Mouse (Mus musculus): Measurements from ENCODE around the gene Spryd3. TPM values are rescaled to one million over a fixed set of nuclear protein-coding genes. Genes with fewer than 3 reads are reported as not detected.

Gene Spryd3
- polyA plus RNA-seq, 1 experiment from 2014 or later = 12.1 TPM

DNA sequence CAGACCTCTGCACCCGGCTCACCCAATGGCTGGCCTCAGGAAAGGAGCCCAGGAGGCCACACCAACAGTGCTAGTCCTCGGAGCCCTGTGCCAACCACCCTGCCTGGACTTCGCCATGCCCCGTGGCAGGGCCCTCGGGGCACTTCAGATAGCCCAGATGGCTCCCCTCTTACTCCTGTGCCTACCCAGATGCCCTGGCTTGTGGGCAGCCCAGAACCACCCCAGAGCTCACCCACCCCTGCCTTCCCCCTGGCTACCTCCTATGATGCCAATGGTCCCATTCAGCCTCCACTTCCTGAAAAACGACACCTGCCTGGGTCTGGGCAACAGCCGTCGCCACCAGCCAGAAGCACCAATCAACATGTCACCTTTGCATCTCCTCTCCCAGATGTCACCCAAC, 23.2 kb downstream of the Spryd3 start:
- H3K4me1 ChIP-seq (replicated peaks; ENCODE audit: control insufficient read depth, insufficient read depth, low read length) = 0 out of 2 replicates have a peak, but pooled peaks cover under 1% of the 10 kb centered on the region
- no peaks in the 10 kb centered on the region for H3K36me3 ChIP-seq (ENCODE audit: control insufficient read depth, insufficient read depth, low read length)
- no peak for ATAC-seq (replicated peaks; ENCODE audit: low FRiP score)
- H3K27ac ChIP-seq (ENCODE audit: low read depth, low read length) = no peak overlapping the region
- DNase-seq (ENCODE audit: low spot score) = no peak
- 80% methylated on average over 8 of the region's 8 CpGs for WGBS
- H3K4me3 ChIP-seq (ENCODE audit: low read depth, low read length) = no peak overlapping the region
- no peaks in the 10 kb centered on the region for H3K9me3 ChIP-seq (ENCODE audit: control insufficient read depth, low read length)
- H3K4me2 ChIP-seq (ENCODE audit: low read depth, low read length, severe bottlenecking) = no peak overlapping the region
- no peak overlapping the region for H3K9ac ChIP-seq (ENCODE audit: low read length)
- H3K27me3 ChIP-seq (ENCODE audit: control insufficient read depth, insufficient read depth, low read length) = peaks cover 2% of the 10 kb centered on the region

DNA sequence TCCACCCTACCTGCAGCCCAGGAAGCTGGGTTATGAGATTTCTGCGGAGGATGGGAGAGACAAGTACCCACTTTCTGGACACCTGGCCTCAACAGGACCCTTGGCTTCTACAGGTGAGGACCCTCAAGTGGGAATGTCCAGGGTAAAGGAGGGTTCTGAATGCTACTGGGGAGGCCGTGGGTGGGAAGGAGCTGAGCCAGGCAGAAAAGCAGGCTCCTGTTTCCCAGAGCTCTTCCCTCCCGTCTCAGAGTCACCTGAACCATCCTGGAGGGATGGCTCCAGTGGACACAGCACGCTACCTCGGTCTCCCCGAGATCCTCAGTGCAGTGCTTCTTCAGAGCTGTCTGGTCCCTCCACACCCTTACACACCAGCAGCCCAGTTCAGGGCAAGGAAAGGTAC, 23.9 kb downstream of the Spryd3 start:
- WGBS = 89% methylated on average over 6 of the region's 6 CpGs

DNA sequence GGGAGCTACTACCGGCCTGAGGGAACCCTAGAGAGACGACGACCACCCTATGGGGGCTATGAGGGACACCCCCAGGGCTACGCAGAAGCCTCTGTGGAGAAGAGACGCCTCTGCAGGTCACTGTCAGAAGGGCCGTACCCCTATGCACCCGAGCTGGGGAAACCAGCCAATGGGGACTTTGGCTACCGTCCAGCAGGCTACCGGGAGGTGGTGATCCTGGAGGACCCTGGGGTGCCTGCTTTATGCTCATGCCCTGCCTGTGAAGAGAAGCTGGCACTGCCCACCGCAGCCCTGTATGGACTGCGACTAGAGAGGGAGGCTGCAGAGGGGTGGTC, 24.6 kb downstream of the Spryd3 start:
- ATAC-seq (replicated peaks; ENCODE audit: low FRiP score) (no peak), DNase-seq (ENCODE audit: low spot score) (no peak)
- no peak overlapping the region for H3K4me3 ChIP-seq (ENCODE audit: low read depth, low read length)
- WGBS = 82% methylated on average over 11 of the region's 11 CpGs
- 0 out of 2 replicates have a peak, but pooled peaks cover 7% of the 10 kb centered on the region for H3K4me1 ChIP-seq (replicated peaks; ENCODE audit: control insufficient read depth, insufficient read depth, low read length)
- peaks cover 14% of the 10 kb centered on the region for H3K27me3 ChIP-seq (ENCODE audit: control insufficient read depth, insufficient read depth, low read length)
- no peak overlapping the region for H3K9ac ChIP-seq (ENCODE audit: low read length)
- H3K36me3 ChIP-seq (ENCODE audit: control insufficient read depth, insufficient read depth, low read length) = no peaks in the 10 kb centered on the region
- H3K4me2 ChIP-seq (ENCODE audit: low read depth, low read length, severe bottlenecking) = no peak overlapping the region
- H3K9me3 ChIP-seq (ENCODE audit: control insufficient read depth, low read length) = no peaks in the 10 kb centered on the region
- H3K27ac ChIP-seq (ENCODE audit: low read depth, low read length) = no peak overlapping the region

More for the DNA sequence above, 23.9 kb downstream of the Spryd3 start:
- Histone ChIP-seq H3K27me3 (ENCODE audit: control insufficient read depth, insufficient read depth, low read length) (peaks cover 8% of the 10 kb centered on the region), H3K9me3 (ENCODE audit: control insufficient read depth, low read length) (no peaks in the 10 kb centered on the region), H3K4me3 (ENCODE audit: low read depth, low read length) (no peak overlapping the region), H3K27ac (ENCODE audit: low read depth, low read length) (no peak overlapping the region), H3K9ac (ENCODE audit: low read length) (no peak overlapping the region), H3K36me3 (ENCODE audit: control insufficient read depth, insufficient read depth, low read length) (no peaks in the 10 kb centered on the region), H3K4me1 (replicated peaks; ENCODE audit: control insufficient read depth, insufficient read depth, low read length) (0 out of 2 replicates have a peak, but pooled peaks cover 6% of the 10 kb centered on the region), H3K4me2 (ENCODE audit: low read depth, low read length, severe bottlenecking) (no peak overlapping the region)
- ATAC-seq (replicated peaks; ENCODE audit: low FRiP score) (no peak), DNase-seq (ENCODE audit: low spot score) (no peak)

- Histone ChIP-seq H3K4me1 (replicated peaks; ENCODE audit: control insufficient read depth, insufficient read depth, low read length) (0 out of 2 replicates have a peak, but pooled peaks cover 9% of the 10 kb centered on the region), H3K36me3 (ENCODE audit: control insufficient read depth, insufficient read depth, low read length) (no peaks in the 10 kb centered on the region), H3K27ac (ENCODE audit: low read depth, low read length) (no peak overlapping the region), H3K9ac (ENCODE audit: low read length) (no peak overlapping the region), H3K4me3 (ENCODE audit: low read depth, low read length) (no peak overlapping the region), H3K27me3 (ENCODE audit: control insufficient read depth, insufficient read depth, low read length) (peaks cover 20% of the 10 kb centered on the region), H3K9me3 (ENCODE audit: control insufficient read depth, low read length) (no peaks in the 10 kb centered on the region), H3K4me2 (ENCODE audit: low read depth, low read length, severe bottlenecking) (no peak overlapping the region)
- DNase-seq (ENCODE audit: low spot score) = no peak
- ATAC-seq (replicated peaks; ENCODE audit: low FRiP score) = no peak
- WGBS = 80% methylated on average over 29 of the region's 29 CpGs
Measured at GRCm38 (mm10) chr15:102110701-102111494, 25.1 kb downstream of the Spryd3 start.

- Histone ChIP-seq H3K4me1 (replicated peaks; ENCODE audit: control insufficient read depth, insufficient read depth, low read length) (0 out of 2 replicates have a peak, but pooled peaks cover 9% of the 10 kb centered on the region), H3K9me3 (ENCODE audit: control insufficient read depth, low read length) (no peaks in the 10 kb centered on the region), H3K4me3 (ENCODE audit: low read depth, low read length) (no peak overlapping the region), H3K27ac (ENCODE audit: low read depth, low read length) (no peak overlapping the region), H3K36me3 (ENCODE audit: control insufficient read depth, insufficient read depth, low read length) (no peaks in the 10 kb centered on the region), H3K9ac (ENCODE audit: low read length) (no peak overlapping the region), H3K27me3 (ENCODE audit: control insufficient read depth, insufficient read depth, low read length) (peaks cover 24% of the 10 kb centered on the region), H3K4me2 (ENCODE audit: low read depth, low read length, severe bottlenecking) (no peak overlapping the region)
- ATAC-seq (replicated peaks; ENCODE audit: low FRiP score) (no peak), DNase-seq (ENCODE audit: low spot score) (no peak)
- 93% methylated on average over 7 of the region's 7 CpGs for WGBS
Measured at GRCm38 (mm10) chr15:102110271-102110670, 25.8 kb downstream of the Spryd3 start.

- no peak overlapping the region for H3K27ac ChIP-seq (ENCODE audit: low read depth, low read length)
- no peak overlapping the region for H3K4me2 ChIP-seq (ENCODE audit: low read depth, low read length, severe bottlenecking)
- H3K9me3 ChIP-seq (ENCODE audit: control insufficient read depth, low read length) = no peaks in the 10 kb centered on the region
- H3K4me3 ChIP-seq (ENCODE audit: low read depth, low read length) = no peak overlapping the region
- H3K4me1 ChIP-seq (replicated peaks; ENCODE audit: control insufficient read depth, insufficient read depth, low read length) = peaks cover 11% of the 10 kb centered on the region
- 50% methylated on average over 18 of the region's 18 CpGs for WGBS
- H3K27me3 ChIP-seq (ENCODE audit: control insufficient read depth, insufficient read depth, low read length) = peaks cover 26% of the 10 kb centered on the region
- H3K9ac ChIP-seq (ENCODE audit: low read length) = no peak overlapping the region
- DNase-seq (ENCODE audit: low spot score) = peak; percentile 87
- ATAC-seq (replicated peaks; ENCODE audit: low FRiP score) = no peak
- H3K36me3 ChIP-seq (ENCODE audit: control insufficient read depth, insufficient read depth, low read length) = no peaks in the 10 kb centered on the region
Measured at GRCm38 (mm10) chr15:102108651-102109525, 27.1 kb downstream of the Spryd3 start.

- ATAC-seq (replicated peaks; ENCODE audit: low FRiP score) = no peak
- Histone ChIP-seq H3K4me2 (ENCODE audit: low read depth, low read length, severe bottlenecking) (no peak overlapping the region), H3K27me3 (ENCODE audit: control insufficient read depth, insufficient read depth, low read length) (peaks cover 26% of the 10 kb centered on the region), H3K4me1 (replicated peaks; ENCODE audit: control insufficient read depth, insufficient read depth, low read length) (peaks cover 20% of the 10 kb centered on the region), H3K9ac (ENCODE audit: low read length) (no peak overlapping the region), H3K4me3 (ENCODE audit: low read depth, low read length) (no peak overlapping the region), H3K27ac (ENCODE audit: low read depth, low read length) (no peak overlapping the region), H3K36me3 (ENCODE audit: control insufficient read depth, insufficient read depth, low read length) (no peaks in the 10 kb centered on the region), H3K9me3 (ENCODE audit: control insufficient read depth, low read length) (no peaks in the 10 kb centered on the region)
- WGBS = 35% methylated on average over 13 of the region's 13 CpGs
- DNase-seq (ENCODE audit: low spot score) = peak; percentile 75
Measured at GRCm38 (mm10) chr15:102107689-102108573, 28.1 kb downstream of the Spryd3 start.
